Mouse (Mus musculus) hindbrain, postnatal 0 days (tissue): ENCODE data around the gene Aqp7. TPM values are rescaled to one million over a fixed set of nuclear protein-coding genes. Genes with fewer than 3 reads are reported as not detected.

Experiments used
- ATAC-seq: fragments of 200-750 bp; cut with Nextera tagmentation; 2 replicates; pipeline ENCODE4 v1.8.0; 2017; ENCODE audit warnings: mild to moderate bottlenecking, moderate TSS enrichment, moderate library complexity
- DNase-seq: peaks from one replicate; pipeline ENCODE4 v3.0.0-alpha.2; 2015; ENCODE audit warnings: low spot score
- H3K27ac ChIP-seq: fragments of 300-500 bp; sonication (generic); 2 replicates; pipeline ENCODE4 v1.5.1; 2014; ENCODE audit warnings: mild to moderate bottlenecking
- H3K27me3 ChIP-seq: fragments of 300-500 bp; sonication (generic); 2 replicates; pipeline ENCODE4 v1.6.1; 2014; ENCODE audit warnings: low read length, mixed read lengths; ENCODE audit not compliant: insufficient read depth
- H3K36me3 ChIP-seq: fragments of 300-500 bp; sonication (generic); 2 replicates; pipeline ENCODE4 v1.6.1; 2014; ENCODE audit warnings: low read length, mixed read lengths; ENCODE audit not compliant: insufficient read depth
- H3K4me1 ChIP-seq: fragments of 300-500 bp; sonication (generic); 2 replicates; pipeline ENCODE4 v1.6.1; 2014; ENCODE audit warnings: antibody characterized with exemption, low read length, mixed read lengths; ENCODE audit not compliant: insufficient read depth
- H3K4me2 ChIP-seq: fragments of 300-500 bp; sonication (generic); 2 replicates; pipeline ENCODE4 v1.6.1; 2014; ENCODE audit warnings: low read depth, mild to moderate bottlenecking, low read length, moderate library complexity, mixed read lengths
- H3K4me3 ChIP-seq: fragments of 300-500 bp; sonication (generic); 2 replicates; pipeline ENCODE4 v1.5.1; 2014; ENCODE audit warnings: low read length
- H3K9ac ChIP-seq: fragments of 300-500 bp; sonication (generic); replicated peaks from 2 replicates; pipeline ENCODE4 v1.6.1; 2014; ENCODE audit warnings: mild to moderate bottlenecking, low read length, moderate library complexity, mixed read lengths
- H3K9me3 ChIP-seq: fragments of 300-500 bp; sonication (generic); 2 replicates; pipeline ENCODE4 v1.6.1; 2016; ENCODE audit warnings: low read length, mixed read lengths
- CTCF ChIP-seq: IDR thresholded peaks from 2 replicates; pipeline ENCODE4 v1.5.1; 2016; ENCODE audit warnings: antibody characterized with exemption, control low read depth, low read depth
- WGBS: fragments of 180-500 bp; shearing (Covaris S2); extraction: QIAGEN DNeasy Blood & Tissue Kit; methylation state at CpG from one replicate; pipeline ENCODE4 v1.1.7; 2014; 5-methylcytosine and 5-hydroxymethylcytosine counted together
- polyA plus RNA-seq: library from polyadenylated mRNA; unstranded; fragments of >200 nt; fragmentation: Nextera tagmentation; extraction: Ambion mirVana; gene quantifications from 2 replicates; pipeline ENCODE4 v1.2.1, GENCODE M21; 2015
- total RNA-seq: library from RNA; depleted of rRNA; stranded (reverse); fragments of >200 nt; gene quantifications from 2 replicates; pipeline ENCODE4 v1.2.3, GENCODE M21; 2014

The Aqp7 gene
- total and polyA plus RNA-seq, 2 experiments from 2014 or later: 0.06 TPM; not detected in 1

DNA sequence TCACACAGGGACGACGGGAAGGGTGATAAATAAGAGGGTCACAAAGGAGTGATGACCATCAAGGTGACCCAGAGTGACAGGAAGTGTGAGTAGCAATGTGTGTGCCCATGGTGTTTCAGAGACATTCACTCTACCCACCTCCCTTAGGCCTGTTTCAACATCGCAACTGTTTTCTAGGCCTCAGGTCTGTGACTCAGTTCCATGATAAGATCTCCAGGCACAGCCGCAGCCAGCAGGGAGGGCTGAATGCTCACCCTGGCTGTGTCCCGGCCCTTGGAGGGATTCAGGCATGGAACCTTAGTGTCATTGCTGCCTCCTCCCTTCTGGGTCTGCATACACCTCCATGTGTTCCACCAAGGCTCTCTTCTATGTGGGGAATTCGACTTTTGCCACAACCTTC, 30.8 kb upstream of the Aqp7 start:
- H3K9me3 ChIP-seq: no peaks in the 10 kb centered on the region
- no peaks in the 10 kb centered on the region for H3K27me3 ChIP-seq
- no peak for ATAC-seq
- H3K27ac ChIP-seq: no peak overlapping the region
- H3K4me2 ChIP-seq: no peak overlapping the region
- H3K9ac ChIP-seq: no peak overlapping the region
- TF ChIP-seq CTCF: no peak
- H3K4me3 ChIP-seq: no peak overlapping the region
- H3K36me3 ChIP-seq: no peaks in the 10 kb centered on the region
- 80% methylated on average over 6 of the region's 6 CpGs for WGBS
- H3K4me1 ChIP-seq: no peaks in the 10 kb centered on the region
- DNase-seq: no peak

- Histone ChIP-seq H3K4me2 (no peak overlapping the region), H3K4me1 (no peaks in the 10 kb centered on the region), H3K27ac (no peak overlapping the region), H3K4me3 (no peak overlapping the region), H3K9me3 (no peaks in the 10 kb centered on the region), H3K27me3 (no peaks in the 10 kb centered on the region), H3K9ac (no peak overlapping the region), H3K36me3 (no peaks in the 10 kb centered on the region)
- ATAC-seq (no peak), DNase-seq (no peak)
- 61% methylated on average over 6 of the region's 6 CpGs for WGBS
- no peak for TF ChIP-seq CTCF
Measured at GRCm38 (mm10) chr4:41074461-41074860, 26.5 kb upstream of the Aqp7 start.

- TF ChIP-seq CTCF: no peak
- Histone ChIP-seq H3K27ac (no peak overlapping the region), H3K4me3 (no peak overlapping the region), H3K4me1 (no peaks in the 10 kb centered on the region), H3K36me3 (no peaks in the 10 kb centered on the region), H3K9me3 (no peaks in the 10 kb centered on the region), H3K4me2 (no peak overlapping the region), H3K9ac (no peak overlapping the region), H3K27me3 (no peaks in the 10 kb centered on the region)
- no peak for DNase-seq
- WGBS: 76% methylated on average over 12 of the region's 12 CpGs
- ATAC-seq: no peak
Measured at GRCm38 (mm10) chr4:41073008-41073817, 25.3 kb upstream of the Aqp7 start.

DNA sequence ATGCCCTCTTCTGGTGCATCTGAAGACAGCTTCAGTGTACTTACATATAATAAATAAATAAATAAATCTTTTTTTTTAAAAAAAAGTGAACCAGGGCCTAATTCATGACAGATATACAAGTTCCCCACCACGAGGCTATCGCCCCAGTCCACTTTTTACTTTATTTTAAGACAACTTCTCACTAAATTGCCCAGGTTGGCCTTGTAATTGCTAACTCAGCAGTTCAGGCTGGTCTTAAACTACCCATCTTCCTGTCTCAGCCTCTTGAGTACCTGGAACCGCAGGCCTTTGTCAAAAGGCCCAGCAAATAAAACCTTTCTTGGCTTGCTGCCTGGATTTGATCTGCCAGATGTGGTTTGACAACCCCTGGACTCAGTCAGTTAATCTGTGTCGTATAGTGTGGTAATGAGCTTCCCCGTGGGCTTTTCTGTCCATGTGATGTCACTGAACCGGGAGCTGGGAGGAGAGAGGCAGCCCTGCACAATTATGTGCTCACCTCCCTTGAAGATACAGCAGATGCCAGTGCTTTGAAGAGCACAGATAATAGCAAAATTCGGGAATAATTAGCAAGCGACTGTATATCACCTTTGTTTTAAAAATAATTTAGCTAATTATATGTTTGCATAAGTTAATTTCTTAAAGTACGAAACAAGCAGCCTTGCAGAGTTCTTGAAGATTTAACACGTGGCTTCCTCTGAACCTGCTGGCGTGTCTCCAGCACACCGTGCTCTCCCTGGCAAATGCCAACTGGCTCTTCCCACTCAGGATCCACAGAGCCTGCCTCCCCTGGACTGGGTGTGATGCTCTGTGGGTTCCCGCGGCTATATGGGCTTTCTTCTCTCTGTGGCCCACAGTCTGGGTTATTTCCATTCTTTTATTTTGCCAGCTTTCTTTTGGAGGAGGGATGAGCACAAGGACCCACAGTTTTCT, 23.8 kb upstream of the Aqp7 start:
- Histone ChIP-seq H3K27me3 (no peaks in the 10 kb centered on the region), H3K4me1 (no peaks in the 10 kb centered on the region), H3K4me3 (no peak overlapping the region), H3K9ac (no peak overlapping the region), H3K27ac (no peak overlapping the region), H3K4me2 (no peak overlapping the region), H3K36me3 (no peaks in the 10 kb centered on the region), H3K9me3 (no peaks in the 10 kb centered on the region)
- WGBS: 60% methylated on average over 14 of the region's 14 CpGs
- TF ChIP-seq CTCF: no peak
- ATAC-seq (no peak), DNase-seq (peak; percentile 21)

GRCm38 (mm10) chr4:41065196-41065595, 17.3 kb upstream of the Aqp7 start:
- Histone ChIP-seq H3K27me3 (no peaks in the 10 kb centered on the region), H3K4me2 (no peak overlapping the region), H3K27ac (no peak overlapping the region), H3K4me3 (no peak overlapping the region), H3K4me1 (no peaks in the 10 kb centered on the region), H3K36me3 (no peaks in the 10 kb centered on the region), H3K9me3 (no peaks in the 10 kb centered on the region), H3K9ac (no peak overlapping the region)
- 80% methylated on average over 4 of the region's 4 CpGs for WGBS
- DNase-seq (no peak), ATAC-seq (no peak)
- TF ChIP-seq CTCF: no peak

- Histone ChIP-seq H3K4me3 (no peak overlapping the region), H3K4me2 (0 out of 2 replicates have a peak overlapping the region, but pooled peaks have one; percentile 28), H3K9me3 (no peaks in the 10 kb centered on the region), H3K4me1 (no peaks in the 10 kb centered on the region), H3K27me3 (no peaks in the 10 kb centered on the region), H3K36me3 (no peaks in the 10 kb centered on the region), H3K27ac (no peak overlapping the region), H3K9ac (no peak overlapping the region)
- 29% methylated on average over 16 of the region's 16 CpGs for whole genome bisulfite sequencing
- ATAC-seq (no peak), DNase-seq (peak; percentile 24)
- TF ChIP-seq CTCF: peak; percentile 58
Measured at GRCm38 (mm10) chr4:41063894-41064673, 16.1 kb upstream of the Aqp7 start.
